ENCODE assay signal across 8 mouse cellular contexts in genomic region chr9:21936692-21937570, GRCm38 (mm10). TPM values are rescaled to one million over a fixed set of nuclear protein-coding genes. Genes with fewer than 3 reads are reported as not detected.
DNase-seq lines count a peak whose midpoint lies in the region; ATAC-seq and TF ChIP-seq lines count a peak whose summit lies in the region.

Gene Plppr2, plus strand, starts transcription at chr9:21937033.

- H3K79me2 ChIP-seq in C2C12 (ENCODE audit: control insufficient read depth, insufficient read depth): no peaks in the 10 kb centered on the region

- TF ChIP-seq CTCF in C2C12 (IDR thresholded peaks at IDR 0.05; ENCODE audit: control insufficient read depth, insufficient read depth, insufficient read length): no peak
- no peak for TF ChIP-seq CTCF in brain, embryonic 14.5 days (IDR thresholded peaks at IDR 0.05; ENCODE audit: borderline replicate concordance, extremely low read depth, insufficient read depth, insufficient read length)
- TF ChIP-seq CTCF in midbrain, postnatal 0 days (IDR thresholded peaks at IDR 0.05): peak; percentile 17; the same call in 1 of the 2 replicates

- H3ac ChIP-seq in C2C12 (ENCODE audit: control insufficient read depth, insufficient read length, low read depth): peak within 1 kb of the TSS; percentile 47

- H3K36me3 ChIP-seq in C2C12 (ENCODE audit: control insufficient read depth, insufficient read depth): no peaks in the 10 kb centered on the region
- no peaks in the 10 kb centered on the region for H3K36me3 ChIP-seq in erythroblast, embryonic 14.5 days (ENCODE audit: control insufficient read depth)
- no peaks in the 10 kb centered on the region for H3K36me3 ChIP-seq in heart, embryonic 11.5 days (ENCODE audit: control insufficient read depth, insufficient read depth, low read length)
- H3K36me3 ChIP-seq in kidney, embryonic 15.5 days: no peaks in the 10 kb centered on the region
- H3K36me3 ChIP-seq in limb, embryonic 15.5 days: no peaks in the 10 kb centered on the region; the same call in 1 of the 2 replicates
- H3K36me3 ChIP-seq in midbrain, postnatal 0 days (ENCODE audit: insufficient read depth, low read length): peaks cover 18% of the 10 kb centered on the region

- H3K9me3 ChIP-seq in erythroblast, embryonic 14.5 days (ENCODE audit: control insufficient read depth, low read length): no peaks in the 10 kb centered on the region
- H3K9me3 ChIP-seq in heart, embryonic 11.5 days (replicated peaks; ENCODE audit: control insufficient read depth, low read length): no peaks in the 10 kb centered on the region
- no peaks in the 10 kb centered on the region for H3K9me3 ChIP-seq in kidney, embryonic 15.5 days (replicated peaks)
- no peaks in the 10 kb centered on the region for H3K9me3 ChIP-seq in limb, embryonic 15.5 days
- H3K9me3 ChIP-seq in midbrain, postnatal 0 days (ENCODE audit: low read length): no peaks in the 10 kb centered on the region

- peaks cover 22% of the 10 kb centered on the region for H3K4me1 ChIP-seq in erythroblast, embryonic 14.5 days (ENCODE audit: control insufficient read depth)
- 0 out of 2 replicates have a peak, but pooled peaks cover 3% of the 10 kb centered on the region for H3K4me1 ChIP-seq in heart, embryonic 11.5 days (ENCODE audit: control insufficient read depth, insufficient read depth, low read length)
- peaks cover 22% of the 10 kb centered on the region for H3K4me1 ChIP-seq in kidney, embryonic 15.5 days
- H3K4me1 ChIP-seq in limb, embryonic 15.5 days: peaks cover 15% of the 10 kb centered on the region; the same call in 1 of the 2 replicates
- H3K4me1 ChIP-seq in midbrain, postnatal 0 days (ENCODE audit: insufficient read depth, low read length): peaks cover 6% of the 10 kb centered on the region; the same call in 1 of the 2 replicates

- no peaks in the 10 kb centered on the region for H3K27me3 ChIP-seq in C2C12 (ENCODE audit: control insufficient read depth, insufficient read depth, insufficient read length)
- H3K27me3 ChIP-seq in erythroblast, embryonic 14.5 days (ENCODE audit: control insufficient read depth): peaks cover 25% of the 10 kb centered on the region
- H3K27me3 ChIP-seq in heart, embryonic 11.5 days (ENCODE audit: control insufficient read depth, insufficient read depth, low read length): no peaks in the 10 kb centered on the region
- H3K27me3 ChIP-seq in kidney, embryonic 15.5 days: no peaks in the 10 kb centered on the region
- no peaks in the 10 kb centered on the region for H3K27me3 ChIP-seq in limb, embryonic 15.5 days
- no peaks in the 10 kb centered on the region for H3K27me3 ChIP-seq in midbrain, postnatal 0 days (ENCODE audit: insufficient read depth, low read length)

- no peaks in the 10 kb centered on the region for H3K79me3 ChIP-seq in C2C12 (ENCODE audit: low read depth)

- peak within 1 kb of the TSS; percentile 69 for H3K9ac ChIP-seq in heart, embryonic 11.5 days (ENCODE audit: low read depth, low read length)
- H3K9ac ChIP-seq in kidney, embryonic 15.5 days: peak within 1 kb of the TSS; percentile 61
- H3K9ac ChIP-seq in limb, embryonic 15.5 days: peak within 1 kb of the TSS; percentile 42
- H3K9ac ChIP-seq in midbrain, postnatal 0 days (replicated peaks; ENCODE audit: low read length, poor library complexity, severe bottlenecking): peak within 1 kb of the TSS; percentile 94

- no peak within 1 kb of the TSS for H3K27ac ChIP-seq in heart, embryonic 11.5 days (ENCODE audit: low read depth, low read length)
- 0 out of 2 replicates have a peak within 1 kb of the TSS, but pooled peaks have one; percentile 24 for H3K27ac ChIP-seq in kidney, embryonic 15.5 days
- H3K27ac ChIP-seq in limb, embryonic 15.5 days: peak within 1 kb of the TSS; percentile 63; the same call in 1 of the 2 replicates
- H3K27ac ChIP-seq in midbrain, postnatal 0 days (ENCODE audit: low read depth, low read length): peak within 1 kb of the TSS; percentile 87

- H3K4me3 ChIP-seq in C2C12 (ENCODE audit: insufficient read depth, poor library complexity, severe bottlenecking): peak within 1 kb of the TSS; percentile 28
- peak within 1 kb of the TSS; percentile 52 for H3K4me3 ChIP-seq in erythroblast, embryonic 14.5 days (replicated peaks)
- peak within 1 kb of the TSS; percentile 54 for H3K4me3 ChIP-seq in heart, embryonic 11.5 days (ENCODE audit: low read depth, low read length)
- peak within 1 kb of the TSS; percentile 64 for H3K4me3 ChIP-seq in kidney, embryonic 15.5 days (replicated peaks)
- peak within 1 kb of the TSS; percentile 59 for H3K4me3 ChIP-seq in limb, embryonic 15.5 days
- H3K4me3 ChIP-seq in midbrain, postnatal 0 days (ENCODE audit: low read depth, low read length): peak within 1 kb of the TSS; percentile 75

- 3% methylated on average over 38 of the region's 43 CpGs for WGBS in heart, embryonic 11.5 days (ENCODE audit: insufficient replicate concordance)
- 2% methylated on average over 39 of the region's 43 CpGs for WGBS in kidney, embryonic 15.5 days
- 3% methylated on average over 40 of the region's 43 CpGs for WGBS in limb, embryonic 15.5 days
- WGBS in midbrain, postnatal 0 days: 2% methylated on average over 41 of the region's 43 CpGs

- peak; percentile 99 for DNase-seq in brain, embryonic 14.5 days (ENCODE audit: low read depth)
- DNase-seq in midbrain, postnatal 0 days (ENCODE audit: low spot score): peak; percentile 99
- DNase-seq in spleen, postnatal 10 days (ENCODE audit: low spot score in 2 of 2): peak; percentile 59 to 90

- peak within 1 kb of the TSS; percentile 84 for H3K4me2 ChIP-seq in heart, embryonic 11.5 days
- peak within 1 kb of the TSS; percentile 92 for H3K4me2 ChIP-seq in kidney, embryonic 15.5 days
- H3K4me2 ChIP-seq in limb, embryonic 15.5 days: peak within 1 kb of the TSS; percentile 82
- peak within 1 kb of the TSS; percentile 65 for H3K4me2 ChIP-seq in midbrain, postnatal 0 days (ENCODE audit: low read depth, low read length, poor library complexity, severe bottlenecking)

- peak; percentile 91 for ATAC-seq in heart, embryonic 11.5 days (replicated peaks; ENCODE audit: insufficient number of reproducible peaks, low FRiP score, low TSS enrichment)
- peak; percentile 97 for ATAC-seq in kidney, embryonic 15.5 days (replicated peaks; ENCODE audit: low FRiP score)
- ATAC-seq in limb, embryonic 15.5 days (ENCODE audit: insufficient number of reproducible peaks, low FRiP score, low TSS enrichment, low read depth): peak; percentile 90
- ATAC-seq in midbrain, postnatal 0 days (ENCODE audit: low FRiP score): peak; percentile 92

- TF ChIP-seq POLR2A in brain, embryonic 14.5 days (IDR thresholded peaks at IDR 0.05; ENCODE audit: borderline replicate concordance, extremely low read depth, insufficient read depth, insufficient read length, poor library complexity, severe bottlenecking): no peak; the same call in 1 of the 2 replicates

TF ChIP-seq in C2C12, 6 proteins besides CTCF, POLR2A, EP300 and RAD21:
- TF ChIP-seq FOSL1 (IDR thresholded peaks at IDR 0.05; ENCODE audit: insufficient read depth, low read length, poor library complexity, severe bottlenecking): no peak
- TF ChIP-seq USF1 (IDR thresholded peaks at IDR 0.05; ENCODE audit: low read depth): no peak
- no peak for TF ChIP-seq CEBPB (IDR thresholded peaks at IDR 0.05; ENCODE audit: low read depth)
- no peak for TF ChIP-seq MAX (IDR thresholded peaks at IDR 0.05)
- TF ChIP-seq MYOD1 (IDR thresholded peaks at IDR 0.05; ENCODE audit: control insufficient read depth, insufficient read length, low read depth): no peak
- TF ChIP-seq MYOG (IDR thresholded peaks at IDR 0.05; ENCODE audit: control insufficient read depth, extremely low read depth, insufficient read length): no peak

RNA-seq across cellular contexts. Expression of gene Plppr2, which starts in this region (rescaled TPM):
- polyA plus RNA-seq in C2C12 (2012; fragmentation: generic; extraction: Trizol): 11.6 TPM
- polyA plus RNA-seq in brain, embryonic 14.5 days (2012; rRNA removed): 179 and 182 TPM in 2 replicates
- 0.05 and 0.06 TPM in 2 replicates for polyA plus RNA-seq in erythroblast, embryonic 14.5 days (2012)
- 5.3 and 5.5 TPM in 2 replicates for polyA plus RNA-seq in heart, embryonic 11.5 days (2014; fragmentation: Nextera tagmentation; extraction: Ambion mirVana)
- polyA plus RNA-seq in kidney, embryonic 15.5 days (2015; fragmentation: Nextera tagmentation; extraction: Ambion mirVana): 7.9 and 11.3 TPM in 2 replicates
- 8.4 and 8.7 TPM in 2 replicates for polyA plus RNA-seq in limb, embryonic 15.5 days (2015; fragmentation: Nextera tagmentation; extraction: Ambion mirVana)
- total RNA-seq in midbrain, postnatal 0 days (2014; rRNA removed): 129 and 165 TPM in 2 replicates
- polyA plus RNA-seq in midbrain, postnatal 0 days (2015; fragmentation: Nextera tagmentation; extraction: Ambion mirVana): 129 and 136 TPM in 2 replicates

Comparison
In these comparisons a context has a peak if more than half of its experiments do, and no peak if none do; other contexts are left out.
1. RNA of gene Plppr2 (polyA plus RNA-seq): 179 to 182 TPM in brain, embryonic 14.5 days and 129 to 136 TPM in midbrain, postnatal 0 days; 11.6 TPM in C2C12 (single experiment), 7.9 to 11.3 TPM in kidney, embryonic 15.5 days, 8.4 to 8.7 TPM in limb, embryonic 15.5 days, 5.3 to 5.5 TPM in heart, embryonic 11.5 days and 0.05 to 0.06 TPM in erythroblast, embryonic 14.5 days; every median in the first group is over 10 times any median in the second.
2. H3K9ac ChIP-seq: peak in every context shown above with its lines; median percentile 94 in midbrain, postnatal 0 days; 69 in heart, embryonic 11.5 days; 61 in kidney, embryonic 15.5 days; 42 in limb, embryonic 15.5 days.
3. Peak in every context shown above with its lines, with median percentiles within 50 percentile points of each other: H3K4me3 ChIP-seq, DNase-seq, ATAC-seq and H3K4me2 ChIP-seq.